Mouse (Mus musculus) stomach, postnatal 0 days (tissue): Measurements from ENCODE around the gene Cpeb4.

Experiments used
- CTCF ChIP-seq: IDR thresholded peaks from 2 replicates; pipeline ENCODE4 v1.5.1; 2016; ENCODE audit warnings: antibody characterized with exemption, low read depth, mild to moderate bottlenecking, moderate library complexity
- EP300 ChIP-seq: optimal IDR thresholded peaks from 2 replicates; pipeline ENCODE3; 2016; ENCODE audit warnings: antibody characterized with exemption

GRCm38 (mm10) chr11:31885765-31886164, 13.8 kb downstream of the Cpeb4 start:
- TF ChIP-seq CTCF (no peak), EP300 (no peak)
